Mouse (Mus musculus): Measurements from ENCODE around the gene Zfp819. TPM values are rescaled to one million over a fixed set of nuclear protein-coding genes. Genes with fewer than 3 reads are reported as not detected.

The Zfp819 gene
- polyA plus RNA-seq, 1 experiment: not detected

GRCm38 (mm10) chr7:43580526-43580925, 26.4 kb upstream of the Zfp819 start:
- DNase-seq: no peak
- no peak overlapping the region for H3K27ac ChIP-seq (ENCODE audit: insufficient read depth, low read depth, low read length)
- H3K4me1 ChIP-seq (ENCODE audit: control insufficient read depth, insufficient read depth, low read length): peaks cover 6% of the 10 kb centered on the region
- no peaks in the 10 kb centered on the region for H3K27me3 ChIP-seq (replicated peaks; ENCODE audit: control insufficient read depth, insufficient read depth, low read length)
- H3K4me3 ChIP-seq (ENCODE audit: insufficient read depth, low read depth, low read length): peak overlapping the region; percentile 53; the same call in 1 of the 2 replicates
- 48% methylated on average over 5 of the region's 5 CpGs for WGBS
- TF ChIP-seq CTCF (conservative IDR thresholded peaks at IDR 0.05; ENCODE audit: insufficient read depth, insufficient read length, low read depth, low read length): no peak
- no peak for TF ChIP-seq POLR2A (IDR thresholded peaks at IDR 0.05; ENCODE audit: low read depth, low read length)
- no peaks in the 10 kb centered on the region for H3K36me3 ChIP-seq (ENCODE audit: control insufficient read depth, insufficient read depth, low read length)

GRCm38 (mm10) chr7:43584790-43585189, 22.2 kb upstream of the Zfp819 start:
- Histone ChIP-seq H3K36me3 (ENCODE audit: control insufficient read depth, insufficient read depth, low read length) (peaks cover 16% of the 10 kb centered on the region), H3K4me1 (ENCODE audit: control insufficient read depth, insufficient read depth, low read length) (peaks cover 6% of the 10 kb centered on the region), H3K27me3 (replicated peaks; ENCODE audit: control insufficient read depth, insufficient read depth, low read length) (no peaks in the 10 kb centered on the region), H3K4me3 (ENCODE audit: insufficient read depth, low read depth, low read length) (no peak overlapping the region), H3K27ac (ENCODE audit: insufficient read depth, low read depth, low read length) (no peak overlapping the region)
- no peak for DNase-seq
- TF ChIP-seq CTCF (conservative IDR thresholded peaks at IDR 0.05; ENCODE audit: insufficient read depth, insufficient read length, low read depth, low read length) (0 out of 2 replicates have a peak, but pooled peaks have one; percentile 25), POLR2A (IDR thresholded peaks at IDR 0.05; ENCODE audit: low read depth, low read length) (no peak)
- 91% methylated on average over 5 of the region's 5 CpGs for WGBS

DNA sequence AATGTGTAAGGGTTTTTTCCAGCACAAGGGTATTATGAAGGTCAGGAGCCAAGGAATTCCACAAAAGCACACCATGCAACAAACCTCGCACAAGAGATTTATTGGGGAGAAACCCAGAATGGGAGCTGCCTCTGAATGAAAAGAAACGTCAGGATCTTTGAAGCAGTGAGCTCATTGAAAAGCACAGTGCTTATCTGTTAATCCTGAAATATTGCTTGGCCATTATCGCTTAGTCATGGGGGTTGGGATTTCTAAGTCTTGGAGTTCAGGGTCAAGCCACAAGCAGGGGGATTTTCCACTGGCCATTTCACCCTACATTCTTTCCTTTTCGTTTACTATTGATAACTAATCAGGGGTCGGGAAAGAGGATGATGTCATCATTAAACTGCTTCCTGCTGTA, 5.1 kb upstream of the Zfp819 start:
- Histone ChIP-seq H3K27ac (ENCODE audit: insufficient read depth, low read depth, low read length) (no peak overlapping the region), H3K27me3 (replicated peaks; ENCODE audit: control insufficient read depth, insufficient read depth, low read length) (no peaks in the 10 kb centered on the region), H3K4me3 (ENCODE audit: insufficient read depth, low read depth, low read length) (no peak overlapping the region), H3K36me3 (ENCODE audit: control insufficient read depth, insufficient read depth, low read length) (no peaks in the 10 kb centered on the region), H3K4me1 (ENCODE audit: control insufficient read depth, insufficient read depth, low read length) (no peaks in the 10 kb centered on the region)
- no peak for TF ChIP-seq CTCF (conservative IDR thresholded peaks at IDR 0.05; ENCODE audit: insufficient read depth, insufficient read length, low read depth, low read length)
- TF ChIP-seq POLR2A (IDR thresholded peaks at IDR 0.05; ENCODE audit: low read depth, low read length): no peak
- DNase-seq: no peak
- whole genome bisulfite sequencing: 34% methylated on average over 5 of the region's 5 CpGs

GRCm38 (mm10) chr7:43607743-43608287, 846 bp downstream of the Zfp819 start:
- Histone ChIP-seq H3K27me3 (replicated peaks; ENCODE audit: control insufficient read depth, insufficient read depth, low read length) (no peaks in the 10 kb centered on the region), H3K36me3 (ENCODE audit: control insufficient read depth, insufficient read depth, low read length) (no peaks in the 10 kb centered on the region), H3K4me1 (ENCODE audit: control insufficient read depth, insufficient read depth, low read length) (no peaks in the 10 kb centered on the region), H3K27ac (ENCODE audit: insufficient read depth, low read depth, low read length) (no peak overlapping the region), H3K4me3 (ENCODE audit: insufficient read depth, low read depth, low read length) (no peak overlapping the region)
- TF ChIP-seq POLR2A (IDR thresholded peaks at IDR 0.05; ENCODE audit: low read depth, low read length) (no peak), CTCF (conservative IDR thresholded peaks at IDR 0.05; ENCODE audit: insufficient read depth, insufficient read length, low read depth, low read length) (no peak)
- 37% methylated on average over 5 of the region's 5 CpGs for WGBS
- DNase-seq: no peak

GRCm38 (mm10) chr7:43608316-43608824, 1.4 kb downstream of the Zfp819 start:
- Histone ChIP-seq H3K36me3 (ENCODE audit: control insufficient read depth, insufficient read depth, low read length) (no peaks in the 10 kb centered on the region), H3K4me1 (ENCODE audit: control insufficient read depth, insufficient read depth, low read length) (no peaks in the 10 kb centered on the region), H3K27me3 (replicated peaks; ENCODE audit: control insufficient read depth, insufficient read depth, low read length) (no peaks in the 10 kb centered on the region), H3K4me3 (ENCODE audit: insufficient read depth, low read depth, low read length) (no peak overlapping the region), H3K27ac (ENCODE audit: insufficient read depth, low read depth, low read length) (no peak overlapping the region)
- 66% methylated on average over 7 of the region's 7 CpGs for WGBS
- TF ChIP-seq CTCF (conservative IDR thresholded peaks at IDR 0.05; ENCODE audit: insufficient read depth, insufficient read length, low read depth, low read length) (no peak), POLR2A (IDR thresholded peaks at IDR 0.05; ENCODE audit: low read depth, low read length) (no peak)
- no peak for DNase-seq

DNA sequence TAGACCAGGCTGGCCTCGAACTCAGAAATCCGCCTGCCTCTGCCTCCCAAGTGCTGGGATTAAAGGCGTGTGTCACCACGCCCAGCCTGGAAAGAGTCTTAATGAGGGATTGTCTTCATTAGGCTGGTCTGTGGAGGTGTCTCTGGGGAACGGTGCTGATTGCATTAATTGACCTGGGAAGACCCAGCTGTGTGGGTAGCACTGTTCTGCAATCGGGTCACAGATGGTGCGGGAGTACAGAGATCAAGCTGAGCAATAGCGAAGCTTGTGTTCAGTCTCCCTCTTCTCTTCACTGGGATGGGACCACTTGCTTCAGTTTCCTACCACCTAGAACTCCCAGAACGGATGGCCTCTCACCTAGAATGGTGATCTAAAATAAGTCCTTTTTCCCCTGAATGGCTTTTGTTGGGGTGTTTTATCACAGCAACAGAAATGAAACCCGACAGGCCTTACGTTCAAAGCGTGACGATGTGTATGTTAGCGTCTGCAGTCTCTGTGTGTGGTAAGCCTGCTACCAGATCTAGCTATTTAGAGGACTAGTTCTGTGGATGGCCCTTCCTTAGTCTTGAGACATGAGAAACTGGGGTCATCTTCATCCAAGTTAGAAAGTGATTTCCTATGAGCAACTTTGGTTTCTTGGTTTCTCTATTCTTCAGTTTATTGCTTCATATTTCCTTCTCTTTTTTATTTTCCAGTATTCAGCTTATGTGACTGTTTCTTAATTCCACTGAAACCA, 7.0 kb downstream of the Zfp819 start:
- H3K27me3 ChIP-seq (replicated peaks; ENCODE audit: control insufficient read depth, insufficient read depth, low read length): no peaks in the 10 kb centered on the region
- H3K4me3 ChIP-seq (ENCODE audit: insufficient read depth, low read depth, low read length): no peak overlapping the region
- H3K4me1 ChIP-seq (ENCODE audit: control insufficient read depth, insufficient read depth, low read length): no peaks in the 10 kb centered on the region
- TF ChIP-seq POLR2A (IDR thresholded peaks at IDR 0.05; ENCODE audit: low read depth, low read length): no peak
- TF ChIP-seq CTCF (conservative IDR thresholded peaks at IDR 0.05; ENCODE audit: insufficient read depth, insufficient read length, low read depth, low read length): no peak
- H3K27ac ChIP-seq (ENCODE audit: insufficient read depth, low read depth, low read length): no peak overlapping the region
- no peaks in the 10 kb centered on the region for H3K36me3 ChIP-seq (ENCODE audit: control insufficient read depth, insufficient read depth, low read length)
- no peak for DNase-seq
- WGBS: 91% methylated on average over 14 of the region's 14 CpGs

- 73% methylated on average over 7 of the region's 7 CpGs for WGBS
- DNase-seq: no peak
- Histone ChIP-seq H3K36me3 (ENCODE audit: control insufficient read depth, insufficient read depth, low read length) (no peaks in the 10 kb centered on the region), H3K27ac (ENCODE audit: insufficient read depth, low read depth, low read length) (no peak overlapping the region), H3K27me3 (replicated peaks; ENCODE audit: control insufficient read depth, insufficient read depth, low read length) (no peaks in the 10 kb centered on the region), H3K4me3 (ENCODE audit: insufficient read depth, low read depth, low read length) (no peak overlapping the region), H3K4me1 (ENCODE audit: control insufficient read depth, insufficient read depth, low read length) (no peaks in the 10 kb centered on the region)
- TF ChIP-seq POLR2A (IDR thresholded peaks at IDR 0.05; ENCODE audit: low read depth, low read length) (no peak), CTCF (conservative IDR thresholded peaks at IDR 0.05; ENCODE audit: insufficient read depth, insufficient read length, low read depth, low read length) (no peak)
Measured at GRCm38 (mm10) chr7:43622927-43623326, 16.0 kb downstream of the Zfp819 start.

Data from kidney, adult 2 months (tissue).